Mouse (Mus musculus) left cerebral cortex, postnatal 36 days (tissue): ENCODE results near the gene Rin3. TPM values are rescaled to one million over a fixed set of nuclear protein-coding genes. Genes with fewer than 3 reads are reported as not detected.

ENCODE experiments used
- DNase-seq, 2 experiments: peaks; one replicate each; pipeline ENCODE4 v3.0.0; 2021 to 2022; ENCODE audit warnings: low spot score in 2 of 2, mixed read lengths in 1 of 2
- intact Hi-C: fragments of 180-260 bp; cut with DNase I; formaldehyde crosslinking; loops from one replicate; pipeline ENCODE4 v1.15.1; 2025
- total RNA-seq, 2 experiments: library from RNA; stranded (reverse); gene quantifications; 2 replicates each; pipeline ENCODE4 v1.2.3; 2021

Rin3 gene
- total RNA-seq, 2 experiments from 2014 or later, result 3.5 to 4.4 TPM

DNA sequence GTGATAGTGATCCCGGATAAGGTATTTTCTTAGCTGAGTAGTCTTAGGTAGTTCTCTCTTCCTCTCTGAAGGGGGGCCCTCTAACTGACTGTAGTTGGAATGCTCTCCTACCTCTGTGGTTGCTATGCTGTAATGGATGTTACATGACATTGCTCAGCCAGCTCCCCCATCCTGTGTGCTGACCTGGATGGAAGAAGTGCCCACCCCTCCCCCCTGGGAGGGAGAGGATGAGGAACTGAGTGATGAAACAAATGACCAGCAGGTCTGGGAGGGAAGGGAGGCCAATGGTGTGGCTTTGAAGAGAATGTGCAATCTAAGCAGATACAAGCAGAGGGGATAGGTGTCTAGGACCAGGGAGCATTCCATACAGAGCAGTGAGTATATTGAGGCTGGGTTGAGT, 73.9 kb downstream of the Rin3 start:
- intact Hi-C loops, result no loop called here

DNA sequence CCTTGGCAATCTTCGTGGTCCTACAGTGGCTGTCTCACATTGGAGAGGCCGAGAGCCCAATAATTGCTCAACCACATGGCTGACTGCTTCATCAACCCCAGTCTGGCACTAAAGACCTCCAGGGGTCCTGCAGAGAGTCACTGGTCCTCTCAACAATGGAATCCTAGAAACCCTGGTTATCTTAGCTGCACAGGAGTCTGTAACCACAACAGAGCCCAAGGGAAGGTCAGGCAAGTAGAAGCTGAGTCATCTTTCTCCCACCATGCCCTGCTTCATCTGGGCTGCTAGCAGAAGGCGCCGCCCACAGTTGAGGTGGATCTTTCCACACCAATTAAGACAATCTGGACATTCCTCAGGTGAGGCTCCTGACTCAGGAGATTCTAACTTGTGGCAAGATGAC, 76.5 kb downstream of the Rin3 start:
- intact Hi-C loops, result no loop called here
- no peak for DNase-seq

More for the DNA sequence above, 73.9 kb downstream of the Rin3 start:
- DNase-seq, result no peak

DNA sequence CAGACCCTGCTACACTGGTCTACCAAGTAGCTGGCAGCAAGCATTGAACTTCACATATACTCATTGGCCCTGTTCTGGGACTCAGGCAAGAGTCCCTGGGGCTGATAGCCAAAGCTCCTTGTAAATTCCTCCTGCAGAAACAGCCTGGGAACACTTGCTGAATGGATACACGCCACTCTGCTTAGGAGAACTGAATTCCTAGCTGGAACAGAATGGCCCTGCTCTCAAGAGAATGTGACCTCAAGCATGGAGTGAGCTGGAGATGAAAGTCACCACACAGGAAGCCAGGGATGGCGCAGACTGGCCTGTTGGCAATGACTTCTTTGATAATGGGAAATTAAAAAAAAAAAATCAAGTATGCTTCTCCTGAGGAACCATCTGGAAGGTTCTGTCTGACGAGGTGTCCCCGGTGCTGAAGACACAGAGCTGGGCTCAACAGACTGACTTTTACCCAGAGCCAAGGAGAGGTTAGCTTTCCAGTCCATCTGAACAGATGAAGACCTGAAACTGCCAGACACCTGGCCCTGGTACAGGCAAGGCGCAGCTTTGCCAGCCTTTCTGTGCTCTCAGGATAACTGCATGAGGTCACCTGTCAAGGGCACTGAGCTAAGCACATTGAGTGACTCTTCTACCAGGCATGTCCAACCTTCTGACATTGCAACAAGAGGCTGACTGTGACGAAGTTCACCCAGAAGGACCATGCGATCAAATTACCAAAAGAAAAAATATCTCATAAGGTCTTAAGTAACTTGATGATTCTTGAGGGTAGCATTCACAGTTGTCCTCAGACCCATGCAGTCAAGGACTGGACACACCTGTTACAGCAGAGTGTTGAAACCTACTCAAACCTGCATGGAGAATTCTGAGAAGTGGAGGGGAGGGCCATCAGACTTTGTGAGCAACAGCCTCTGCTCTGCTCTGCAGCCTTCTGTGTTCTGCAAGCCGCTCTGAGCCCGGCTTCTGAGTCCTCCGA, 78.6 kb downstream of the Rin3 start:
- DNase-seq, result no peak
- intact Hi-C loops, result no loop called here

DNA sequence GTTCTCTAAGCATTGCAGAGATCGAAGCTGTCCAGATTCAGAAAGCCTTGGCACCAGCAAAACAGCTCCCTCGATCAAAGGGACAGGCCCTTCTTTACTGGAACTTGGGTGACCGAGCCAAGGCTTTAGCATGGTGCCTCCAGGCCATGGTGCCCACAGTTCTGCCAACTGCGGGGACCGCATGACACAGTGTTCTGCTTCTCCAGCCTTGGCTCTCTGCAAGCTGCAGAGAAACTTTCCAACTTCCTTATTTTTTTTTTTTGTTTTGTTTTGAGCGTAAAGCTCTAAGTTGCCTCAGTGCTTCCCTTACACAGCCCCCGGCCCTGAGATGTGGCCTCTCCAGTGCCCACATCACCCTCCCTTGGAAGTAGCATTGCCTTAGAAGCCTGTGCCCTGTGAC, 82.2 kb downstream of the Rin3 start:
- no peak for DNase-seq
- intact Hi-C loops, result no loop called here

DNA sequence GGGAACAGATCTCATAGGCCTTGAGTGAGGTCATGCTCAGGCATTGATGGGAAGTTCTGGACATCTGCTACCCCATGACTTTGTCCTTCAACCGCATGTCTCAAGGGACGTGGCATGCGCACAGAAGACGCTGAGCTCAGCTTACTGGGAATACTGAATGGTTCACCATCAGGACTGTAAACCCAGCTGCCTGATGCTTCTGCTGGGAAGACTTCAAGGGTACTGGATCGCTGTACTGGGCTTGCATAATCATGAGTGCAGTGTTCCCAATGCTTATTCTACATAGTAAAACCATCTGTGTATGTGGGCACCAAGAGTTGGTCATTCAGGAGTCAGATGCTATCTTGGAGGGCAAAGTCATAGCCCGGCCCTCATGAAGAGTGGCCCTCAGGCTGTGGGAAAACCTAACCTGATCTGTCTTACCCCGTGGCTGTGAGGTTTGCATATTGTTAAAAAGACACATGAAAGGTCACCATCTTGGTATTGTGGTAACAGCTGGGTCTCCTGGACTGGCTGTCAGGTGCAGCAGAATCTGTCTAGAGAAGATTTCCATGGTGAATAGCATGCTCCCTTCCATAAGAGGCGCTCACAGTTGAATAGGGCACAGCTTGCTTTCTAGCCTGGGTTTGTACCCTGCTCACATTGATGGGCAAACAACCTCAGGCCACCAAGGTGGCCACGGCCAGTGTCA, 83.4 kb downstream of the Rin3 start:
- intact Hi-C loops, result no loop called here

DNA sequence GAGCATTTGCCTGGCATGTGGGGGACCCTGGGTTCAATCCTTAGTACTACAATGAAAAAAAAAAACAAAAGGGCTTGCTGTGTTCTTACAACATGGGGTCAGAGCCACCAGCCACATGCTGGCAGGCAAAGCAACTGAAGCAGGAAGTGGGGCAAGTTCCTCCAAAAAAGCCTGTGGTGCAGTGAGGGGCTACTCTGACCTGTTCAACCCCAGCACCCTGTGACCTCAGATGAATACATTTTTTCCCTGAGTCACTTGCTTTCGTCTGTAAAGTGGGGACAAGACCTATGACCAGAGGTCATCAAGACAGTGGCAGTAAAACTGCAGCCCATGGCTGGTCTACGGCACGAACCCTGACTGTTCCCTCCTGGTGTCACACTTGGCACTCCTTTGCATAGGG, 84.2 kb downstream of the Rin3 start:
- DNase-seq, result no peak
- intact Hi-C loops, result no loop called here

More for the DNA sequence above, 83.4 kb downstream of the Rin3 start:
- no peak for DNase-seq

DNA sequence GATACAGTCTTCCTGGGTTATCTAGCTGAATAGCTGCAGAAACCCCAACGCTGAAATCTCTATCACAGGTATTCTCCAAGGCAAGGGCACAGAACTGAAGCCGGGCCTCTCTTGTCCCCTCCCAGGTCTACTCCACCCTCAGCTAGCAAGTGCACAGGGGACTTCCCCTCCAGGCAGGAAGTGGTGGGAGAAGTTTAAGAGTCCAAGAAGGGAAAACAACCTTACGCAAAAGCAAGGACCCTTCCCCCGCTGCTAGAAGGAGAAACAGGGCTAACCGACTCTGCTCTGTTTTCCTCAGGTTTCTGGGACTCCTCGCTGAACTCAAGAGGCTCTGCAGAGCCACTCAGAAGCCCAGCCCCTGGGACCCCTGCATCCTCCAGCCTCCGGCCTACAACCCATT, 85.2 kb downstream of the Rin3 start:
- intact Hi-C loops, result no loop called here
- DNase-seq, result no peak

DNA sequence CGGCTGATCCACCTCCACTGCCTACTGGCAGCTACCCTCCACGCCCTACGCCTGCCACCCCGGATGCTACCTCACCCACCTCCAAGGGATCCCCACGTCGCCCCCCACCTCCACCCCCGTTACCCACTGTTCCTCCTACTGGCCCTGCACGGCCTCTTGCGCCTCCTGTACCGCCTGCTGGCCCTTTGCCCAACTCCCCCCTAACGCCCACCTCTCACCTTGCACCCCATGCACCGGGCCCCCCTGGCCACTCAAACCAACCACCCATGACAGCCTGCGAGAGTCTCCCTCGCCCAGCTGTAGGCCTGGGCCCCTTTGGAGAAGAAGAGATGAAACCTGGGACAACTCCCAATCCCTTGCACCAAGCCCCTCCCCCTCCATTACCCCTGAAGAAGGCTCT, 85.7 kb downstream of the Rin3 start:
- DNase-seq, result no peak
- intact Hi-C loops, result no loop called here

DNA sequence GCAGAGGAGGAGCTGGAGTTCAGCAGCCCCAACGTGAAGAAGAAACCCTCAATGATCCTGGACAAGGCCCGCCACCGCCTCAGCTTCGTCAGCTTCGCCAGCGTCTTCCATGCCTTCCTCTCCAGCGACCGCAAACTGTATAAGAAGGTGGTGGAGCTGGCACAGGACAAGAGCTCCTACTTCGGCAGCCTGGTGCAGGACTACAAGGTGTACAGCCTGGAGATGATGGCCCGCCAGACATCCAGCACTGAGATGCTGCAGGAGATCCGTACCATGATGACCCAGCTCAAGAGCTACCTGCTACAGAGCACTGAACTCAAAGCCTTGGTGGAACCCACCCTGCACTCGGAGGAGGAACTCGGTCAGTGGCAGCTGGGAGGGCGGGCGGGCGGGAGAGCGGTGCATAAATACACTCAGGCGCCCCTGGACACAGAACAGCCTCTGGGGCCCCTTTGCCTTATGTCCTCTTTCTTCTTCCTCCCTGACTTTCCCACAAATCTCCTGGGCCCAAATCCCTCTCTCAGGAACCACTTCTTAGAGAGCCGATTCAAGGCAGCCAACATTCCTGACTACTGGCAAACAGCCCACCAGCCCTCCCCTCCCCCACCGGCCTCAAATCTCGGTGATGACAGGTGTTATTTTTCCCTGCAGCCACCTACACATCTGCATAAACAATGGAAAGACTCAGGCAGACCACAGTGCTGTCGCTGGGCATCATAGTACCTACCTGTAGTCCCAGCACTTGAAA, 86.8 kb downstream of the Rin3 start:
- no peak for DNase-seq
- intact Hi-C loops, result no loop called here

DNA sequence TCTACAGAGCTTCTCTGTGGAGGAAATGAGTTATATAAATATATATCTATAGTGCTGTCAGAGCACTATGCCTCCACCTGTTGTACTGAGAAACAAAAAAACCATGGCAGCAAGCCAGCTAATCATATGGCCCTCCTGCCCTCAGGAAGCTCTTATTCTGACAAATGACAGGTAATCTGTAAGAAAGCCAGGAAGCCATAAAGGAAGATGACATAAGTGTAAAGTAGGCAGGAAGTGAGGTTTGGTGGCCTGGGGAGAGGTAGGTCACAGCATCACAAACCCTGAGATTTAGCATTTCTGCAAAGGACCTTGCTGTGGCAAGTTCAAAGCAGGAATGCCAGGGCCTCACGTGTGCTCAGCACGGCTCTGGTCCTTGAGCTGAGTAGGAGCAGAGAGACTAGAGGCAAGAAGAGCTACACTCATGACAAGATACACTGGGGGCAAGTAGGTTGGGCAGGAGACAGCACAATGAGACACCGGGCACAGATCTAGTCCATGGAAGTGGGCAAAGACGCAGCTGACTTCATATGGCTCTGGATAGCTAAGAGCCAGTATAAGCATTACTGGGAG, 88.2 kb downstream of the Rin3 start:
- intact Hi-C loops, result no loop called here
- no peak for DNase-seq

DNA sequence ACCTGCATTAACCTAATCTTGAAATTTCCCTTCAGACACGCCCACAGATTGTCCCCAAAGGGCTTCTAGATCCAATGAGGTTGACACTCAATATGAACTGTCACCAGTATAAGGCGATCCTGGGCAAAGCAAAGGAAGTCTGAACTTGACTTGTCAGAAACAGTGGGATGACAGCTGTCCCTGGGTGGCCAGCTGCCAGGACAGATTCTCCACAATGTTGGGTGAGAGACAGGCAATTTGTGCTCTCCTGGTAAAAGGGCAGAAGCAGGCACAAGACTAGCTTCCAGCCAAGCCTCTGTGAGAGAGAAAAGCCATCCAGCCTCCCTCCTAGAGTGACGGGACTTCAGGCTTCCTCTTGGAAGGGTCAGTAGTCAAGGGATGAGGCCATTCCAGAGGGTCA, 89.5 kb downstream of the Rin3 start:
- intact Hi-C loops, result no loop called here
- DNase-seq, result no peak

DNA sequence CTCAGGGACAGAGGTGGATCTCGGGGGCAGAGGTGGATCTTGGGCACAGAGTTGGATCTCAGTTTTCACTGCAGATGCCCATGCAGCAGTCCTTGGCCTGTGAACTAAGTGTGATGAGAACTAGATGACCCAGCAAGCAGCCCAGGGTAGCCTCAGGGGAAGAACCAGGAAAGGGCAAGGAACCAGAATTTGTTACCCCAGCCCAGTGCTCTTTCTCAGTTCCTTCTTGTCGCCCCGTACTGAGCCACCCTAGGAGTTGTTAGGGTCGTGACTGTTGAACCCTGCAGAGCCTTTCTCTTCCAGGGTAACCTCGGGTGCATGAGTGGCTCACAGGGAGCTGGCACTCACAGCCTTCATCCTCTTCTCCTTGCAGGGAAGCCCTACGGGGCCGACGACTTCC, 99.3 kb downstream of the Rin3 start:
- DNase-seq, result no peak
- intact Hi-C loops, result loop anchor here (10.0 kb wide), 1 partner anchor 127 kb away; no protein-coding TSS in a partner anchor

DNA sequence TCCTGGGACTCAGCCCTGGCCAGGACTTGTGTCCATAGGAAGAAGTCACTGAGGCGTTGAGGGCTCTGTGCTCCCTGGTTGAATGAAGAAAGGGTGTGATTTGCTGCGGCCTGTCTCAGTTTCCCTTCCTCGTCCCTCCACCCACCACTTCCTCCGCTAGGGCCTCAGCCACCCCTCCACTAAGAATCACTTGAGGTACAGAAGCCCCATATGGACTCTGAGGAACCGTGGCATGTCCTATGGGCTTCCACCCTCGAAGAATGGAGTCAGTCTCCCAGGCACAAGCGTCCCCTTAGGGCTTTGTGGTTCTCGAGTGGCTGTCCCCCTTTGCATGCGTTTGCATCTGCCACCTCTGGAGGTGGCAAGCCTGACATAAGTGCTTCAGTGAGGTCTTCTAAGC, 100.4 kb downstream of the Rin3 start:
- intact Hi-C loops, result loop anchor here (10.0 kb wide), 1 partner anchor 128 kb away; no protein-coding TSS in a partner anchor
- no peak for DNase-seq

DNA sequence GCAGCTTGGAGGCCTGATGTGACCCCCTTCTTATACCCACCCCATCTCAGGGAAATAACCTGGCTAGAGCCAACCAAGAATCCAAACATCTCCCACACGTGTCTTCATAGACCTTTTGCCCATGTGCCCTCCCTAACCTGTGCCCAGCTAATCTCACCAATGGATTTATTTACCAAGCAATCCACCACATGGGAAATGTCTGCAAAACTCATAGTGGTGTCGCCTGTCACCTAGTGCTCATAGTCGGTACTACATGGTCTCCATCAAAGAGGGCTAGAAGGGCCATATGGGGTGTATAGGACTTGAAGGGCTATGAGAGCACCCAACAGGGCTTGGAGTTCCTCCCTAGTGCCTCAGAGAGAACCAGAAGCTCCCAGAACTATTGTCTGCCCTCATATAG, 102.0 kb downstream of the Rin3 start:
- peak; percentile 18 to 41 for DNase-seq
- intact Hi-C loops, result loop anchor here (5.0 to 10.0 kb wide), 4 partner anchors 130 to 398 kb away; partner anchors contain the start of gene Slc24a4

DNA sequence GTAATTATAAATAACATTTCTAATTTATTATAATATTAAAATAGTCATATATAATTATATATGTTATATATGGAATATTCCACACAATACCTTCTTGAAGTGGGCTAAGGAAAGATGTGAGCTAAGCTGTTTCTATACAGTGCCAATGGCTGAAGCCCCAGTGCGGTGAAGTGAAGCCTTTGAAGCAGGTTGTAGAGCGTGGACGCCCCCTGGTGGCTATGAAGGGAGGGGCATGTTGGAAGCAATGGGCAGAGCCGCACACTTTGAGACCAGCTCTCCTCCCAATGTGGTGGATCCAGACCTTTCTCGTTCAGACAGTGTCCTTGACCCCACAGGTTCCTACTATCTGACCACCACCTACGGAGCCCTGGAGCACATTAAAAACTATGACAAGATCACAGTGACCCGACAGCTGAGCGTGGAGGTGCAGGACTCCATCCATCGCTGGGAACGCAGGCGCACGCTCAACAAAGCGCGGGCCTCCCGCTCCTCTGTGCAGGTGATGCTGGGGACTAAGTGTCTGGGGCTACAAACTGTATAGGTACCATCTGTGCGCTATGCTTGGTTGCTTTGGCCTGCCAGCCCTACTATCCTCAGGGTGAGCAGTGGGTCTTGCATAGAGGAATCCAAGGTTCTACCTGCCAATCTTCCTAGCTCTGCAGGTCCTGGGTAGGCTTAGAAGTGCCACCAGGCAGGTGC, 104.5 kb downstream of the Rin3 start:
- intact Hi-C loops, result loop anchor here (5.0 to 10.0 kb wide), 4 partner anchors 133 to 400 kb away; partner anchors contain the start of gene Slc24a4
- peak; percentile 81 to 87 for DNase-seq

DNA sequence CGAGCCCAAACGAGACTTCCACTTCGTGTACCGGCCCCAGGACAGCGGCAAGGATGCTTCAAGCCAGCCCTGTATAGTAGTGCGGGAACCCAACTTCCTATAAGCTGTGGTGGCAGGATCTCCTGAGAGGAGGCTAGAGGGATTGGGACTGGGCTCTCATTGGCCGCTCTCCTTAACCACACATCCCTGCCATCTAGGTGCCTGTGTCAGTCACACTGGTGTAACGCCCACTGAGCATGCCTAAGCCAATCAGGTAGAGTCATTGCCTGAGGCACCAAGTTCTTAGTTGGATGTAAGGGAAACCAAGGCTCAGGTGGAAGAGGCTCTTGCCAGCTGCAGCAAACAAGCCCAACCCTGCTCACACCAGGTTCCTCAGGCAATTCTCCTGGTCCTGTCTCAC, 107.2 kb downstream of the Rin3 start:
- DNase-seq, result no peak
- intact Hi-C loops, result no loop called here

DNA sequence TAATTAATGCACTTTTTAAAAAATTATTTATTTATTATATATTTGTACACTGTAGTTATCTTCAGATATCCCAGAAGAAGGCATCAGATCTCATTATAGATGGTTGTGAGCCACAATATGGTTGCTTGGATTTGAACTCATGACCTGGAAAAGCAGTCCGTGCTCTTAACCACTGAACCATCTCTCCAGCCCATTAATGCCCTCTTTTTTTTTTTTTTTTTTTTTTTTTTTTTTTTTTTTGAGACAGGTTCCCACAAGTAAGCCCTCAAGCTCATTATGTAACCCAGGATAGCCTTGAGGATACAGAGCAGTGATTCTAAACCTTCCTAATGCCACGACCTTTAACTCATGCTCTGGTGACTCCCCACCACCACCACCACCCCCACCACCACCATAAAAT, 108.3 kb downstream of the Rin3 start:
- DNase-seq, result no peak
- intact Hi-C loops, result no loop called here

DNA sequence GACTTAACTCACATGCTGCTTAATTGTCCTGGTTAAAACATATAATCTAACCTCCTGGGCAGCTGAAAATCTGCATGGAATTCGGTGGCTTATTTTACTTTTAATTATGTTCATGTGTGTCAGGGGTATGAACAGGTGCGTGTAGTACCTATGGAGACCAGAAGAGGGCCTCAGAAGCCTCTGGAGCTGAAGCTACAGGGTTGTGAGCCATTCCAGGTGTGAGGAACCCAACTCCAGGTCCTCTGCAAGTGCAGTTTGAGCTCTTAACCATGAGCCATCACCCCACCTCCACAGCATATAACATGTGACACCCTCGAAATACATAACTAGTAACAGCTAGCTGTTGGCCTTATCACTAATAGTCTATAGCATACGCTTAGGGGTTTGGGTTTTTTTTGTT, 109.1 kb downstream of the Rin3 start:
- intact Hi-C loops, result loop anchor here (1.0 kb wide), 1 partner anchor 69 kb away; no protein-coding TSS in a partner anchor
- no peak for DNase-seq

DNA sequence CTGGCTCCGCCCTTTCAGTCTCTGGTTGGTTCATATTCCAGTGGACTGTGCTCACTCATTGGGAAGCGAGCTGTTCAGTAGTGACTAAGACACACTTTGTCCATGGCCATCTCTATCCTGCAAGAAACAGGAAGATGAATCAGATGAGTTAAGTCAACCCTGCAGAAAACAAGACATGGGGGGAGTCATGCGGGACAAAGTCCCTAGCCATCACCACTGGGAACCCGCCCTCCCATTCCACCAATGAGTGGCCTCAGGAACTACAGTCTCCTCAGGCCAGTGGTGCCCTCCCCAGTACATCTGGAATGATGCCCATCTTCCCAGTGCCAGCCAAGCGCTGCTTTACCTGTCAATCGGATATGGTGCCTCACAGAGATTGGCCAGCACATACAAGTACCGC, 111.6 kb downstream of the Rin3 start:
- intact Hi-C loops, result no loop called here
- DNase-seq, result no peak
